Mouse (Mus musculus): ENCODE measurements around the gene Galk2. TPM values are rescaled to one million over a fixed set of nuclear protein-coding genes. Genes with fewer than 3 reads are reported as not detected.

Gene Galk2
- total and polyA plus RNA-seq, 3 experiments: 0.08 to 0.29 TPM; not detected in 1

DNA sequence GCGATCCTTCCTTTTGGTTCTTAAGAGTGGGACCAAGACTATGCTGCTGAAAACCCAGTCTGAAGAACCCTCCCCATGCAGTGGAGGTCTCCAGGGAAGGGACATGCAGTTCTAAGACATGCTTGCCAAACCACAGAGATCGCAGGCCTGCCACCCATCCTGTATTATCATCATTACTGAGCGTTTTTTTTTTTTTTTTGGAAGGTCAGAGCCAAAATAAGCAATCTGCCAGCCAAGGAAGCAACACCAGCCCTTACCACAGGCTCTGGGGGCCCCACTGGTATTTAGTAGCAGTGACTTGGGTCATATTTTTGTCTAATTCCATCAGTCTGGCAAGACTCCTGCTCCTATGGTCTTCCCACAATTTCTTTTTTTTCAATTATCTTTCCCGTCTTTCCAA, 64.0 kb downstream of the Galk2 start:
- H3K36me3 ChIP-seq (ENCODE audit: control insufficient read depth in 1 of 2, insufficient read depth in 2 of 2, low read length in 2 of 2): peaks cover 0 to 7% of the 10 kb centered on the region in 2 experiments; a peak in 2 of 4 replicates
- peak; percentile 63 for DNase-seq (ENCODE audit: low read depth, low spot score)
- no peaks in the 10 kb centered on the region for H3K27me3 ChIP-seq (ENCODE audit: control insufficient read depth in 1 of 2, insufficient read depth in 2 of 2, low read length in 2 of 2)
- H3K9ac ChIP-seq (ENCODE audit: control insufficient read depth, low read depth, low read length, poor library complexity, severe bottlenecking): no peak overlapping the region
- H3K9me3 ChIP-seq (replicated peaks; ENCODE audit: insufficient read depth, low read length): no peaks in the 10 kb centered on the region
- H3K27ac ChIP-seq (ENCODE audit: control insufficient read depth, low read depth, low read length): no peak overlapping the region; the same call in 1 of the 2 replicates
- H3K79me2 ChIP-seq (ENCODE audit: control insufficient read depth, insufficient read depth, low read length, poor library complexity): no peaks in the 10 kb centered on the region
- H3K4me3 ChIP-seq (ENCODE audit: control insufficient read depth in 1 of 2, insufficient read depth in 1 of 2, low read depth in 2 of 2, low read length in 2 of 2): no peak overlapping the region
- peaks cover 6 to 8% of the 10 kb centered on the region in 2 experiments; a peak in 3 of 4 replicates for H3K4me1 ChIP-seq (ENCODE audit: control insufficient read depth in 1 of 2, insufficient read depth in 2 of 2, low read length in 2 of 2)
- TF ChIP-seq HCFC1 (IDR thresholded peaks at IDR 0.05; ENCODE audit: low read depth, low read length): no peak
- TF ChIP-seq NELFE (IDR thresholded peaks at IDR 0.05; ENCODE audit: low read depth, low read length): no peak
- no peak for TF ChIP-seq CHD2 (IDR thresholded peaks at IDR 0.05; ENCODE audit: low read length)
- TF ChIP-seq RAD21 (IDR thresholded peaks at IDR 0.05; ENCODE audit: low read depth, low read length): no peak
- TF ChIP-seq ZKSCAN1 (IDR thresholded peaks at IDR 0.05; ENCODE audit: low read depth, low read length): no peak
- no peak for TF ChIP-seq MAX (IDR thresholded peaks at IDR 0.05; ENCODE audit: low read length)
- peak; percentile 70 to 75 for TF ChIP-seq EP300 (IDR thresholded peaks at IDR 0.05; ENCODE audit: low read depth in 1 of 2, low read length in 2 of 2)
- no peak for TF ChIP-seq MYC (IDR thresholded peaks at IDR 0.05; ENCODE audit: low read depth, low read length)
- no peak for TF ChIP-seq NRF1 (IDR thresholded peaks at IDR 0.05; ENCODE audit: insufficient read depth, low read depth, low read length, poor library complexity, severe bottlenecking)
- TF ChIP-seq ZNF384 (IDR thresholded peaks at IDR 0.05; ENCODE audit: low read depth, low read length): peak; percentile 96
- no peak for TF ChIP-seq MEF2A (IDR thresholded peaks at IDR 0.05; ENCODE audit: extremely low read depth, insufficient replicate concordance, low read depth, low read length, poor library complexity, severe bottlenecking)
- no peak for TF ChIP-seq UBTF (IDR thresholded peaks at IDR 0.05; ENCODE audit: borderline replicate concordance, insufficient read depth, low read depth, low read length)
- no peak for TF ChIP-seq CHD1 (IDR thresholded peaks at IDR 0.05; ENCODE audit: low read depth, low read length)
- TF ChIP-seq MAZ (IDR thresholded peaks at IDR 0.05; ENCODE audit: low read depth, low read length): no peak
- TF ChIP-seq SMC3 (IDR thresholded peaks at IDR 0.05; ENCODE audit: low read depth, low read length): no peak
- TF ChIP-seq E2F4 (IDR thresholded peaks at IDR 0.05; ENCODE audit: borderline replicate concordance, low read depth, low read length): no peak
- TF ChIP-seq USF1 (IDR thresholded peaks at IDR 0.05; ENCODE audit: low read depth, low read length): no peak
- TF ChIP-seq POLR2A (IDR thresholded peaks at IDR 0.05; ENCODE audit: control insufficient read depth in 1 of 2, insufficient read depth in 1 of 2, low read depth in 1 of 2, low read length in 2 of 2, poor library complexity in 1 of 2): no peak
- TF ChIP-seq RCOR1 (IDR thresholded peaks at IDR 0.05; ENCODE audit: low read depth, low read length): peak; percentile 59
- TF ChIP-seq JUND (IDR thresholded peaks at IDR 0.05; ENCODE audit: low read depth, low read length): no peak
- peak; percentile 41; the same call in 1 of the 2 replicates for TF ChIP-seq TCF12 (IDR thresholded peaks at IDR 0.05; ENCODE audit: low read depth, low read length)
- TF ChIP-seq MAFK (IDR thresholded peaks at IDR 0.05; ENCODE audit: borderline replicate concordance, low read depth, low read length): no peak
- TF ChIP-seq ETS1 (IDR thresholded peaks at IDR 0.05; ENCODE audit: low read depth, low read length): peak; percentile 64
- TF ChIP-seq KAT2A (conservative IDR thresholded peaks at IDR 0.05; ENCODE audit: low read depth, low read length): no peak
- no peak for TF ChIP-seq ZMIZ1 (IDR thresholded peaks at IDR 0.05; ENCODE audit: low read depth, low read length)
- TF ChIP-seq SIN3A (IDR thresholded peaks at IDR 0.05; ENCODE audit: low read length): peak; percentile 26; the same call in 1 of the 2 replicates
- no peak for TF ChIP-seq POLR2AphosphoS2 (IDR thresholded peaks at IDR 0.05; ENCODE audit: low read length)
- peak; percentile 59; the same call in 1 of the 2 replicates for TF ChIP-seq GABPA (IDR thresholded peaks at IDR 0.05; ENCODE audit: low read depth, low read length)
- TF ChIP-seq POLR2AphosphoS5 (IDR thresholded peaks at IDR 0.05; ENCODE audit: borderline replicate concordance, low read depth, low read length): no peak
- TF ChIP-seq TBP (IDR thresholded peaks at IDR 0.05; ENCODE audit: low read depth, low read length): no peak
- no peak for TF ChIP-seq TAL1 (IDR thresholded peaks at IDR 0.05; ENCODE audit: low read length)
- TF ChIP-seq ZC3H11A (IDR thresholded peaks at IDR 0.05; ENCODE audit: low read depth, low read length): no peak
- 0 out of 2 replicates have a peak, but pooled peaks have one; percentile 6 for TF ChIP-seq GATA1 (IDR thresholded peaks at IDR 0.05; ENCODE audit: low read depth, low read length)
- TF ChIP-seq ELF1 (IDR thresholded peaks at IDR 0.05; ENCODE audit: low read depth, low read length): no peak
- no peak for TF ChIP-seq USF2 (IDR thresholded peaks at IDR 0.05; ENCODE audit: borderline replicate concordance in 1 of 2, insufficient read depth in 1 of 2, low read depth in 1 of 2, low read length in 2 of 2)
- TF ChIP-seq CTCF (IDR thresholded peaks at IDR 0.05 in 2 of 3, conservative IDR thresholded peaks at IDR 0.05 in 1 of 3; ENCODE audit: control insufficient read depth in 1 of 3, insufficient read depth in 1 of 3, low read depth in 2 of 3, low read length in 3 of 3, poor library complexity in 1 of 3, severe bottlenecking in 1 of 3): no peak
- TF ChIP-seq MYB (IDR thresholded peaks at IDR 0.05; ENCODE audit: low read depth, low read length): no peak
- TF ChIP-seq MXI1 (IDR thresholded peaks at IDR 0.05; ENCODE audit: low read depth, low read length): no peak

Data from MEL (cell line).